Mouse (Mus musculus) CD4-positive, CD25-positive, alpha-beta regulatory T cell, adult 4 months (primary cell): ENCODE measurements at regions not wholly inside any gene's neighbourhood (a gene's known extent, or its start where the extent isn't known, plus 50 kb on each side); places are given as distances from the start of the nearest gene placed in this dataset.

Experiments used
- ATAC-seq: one replicate; pipeline ENCODE4 v1.8.0; 2017

DNA sequence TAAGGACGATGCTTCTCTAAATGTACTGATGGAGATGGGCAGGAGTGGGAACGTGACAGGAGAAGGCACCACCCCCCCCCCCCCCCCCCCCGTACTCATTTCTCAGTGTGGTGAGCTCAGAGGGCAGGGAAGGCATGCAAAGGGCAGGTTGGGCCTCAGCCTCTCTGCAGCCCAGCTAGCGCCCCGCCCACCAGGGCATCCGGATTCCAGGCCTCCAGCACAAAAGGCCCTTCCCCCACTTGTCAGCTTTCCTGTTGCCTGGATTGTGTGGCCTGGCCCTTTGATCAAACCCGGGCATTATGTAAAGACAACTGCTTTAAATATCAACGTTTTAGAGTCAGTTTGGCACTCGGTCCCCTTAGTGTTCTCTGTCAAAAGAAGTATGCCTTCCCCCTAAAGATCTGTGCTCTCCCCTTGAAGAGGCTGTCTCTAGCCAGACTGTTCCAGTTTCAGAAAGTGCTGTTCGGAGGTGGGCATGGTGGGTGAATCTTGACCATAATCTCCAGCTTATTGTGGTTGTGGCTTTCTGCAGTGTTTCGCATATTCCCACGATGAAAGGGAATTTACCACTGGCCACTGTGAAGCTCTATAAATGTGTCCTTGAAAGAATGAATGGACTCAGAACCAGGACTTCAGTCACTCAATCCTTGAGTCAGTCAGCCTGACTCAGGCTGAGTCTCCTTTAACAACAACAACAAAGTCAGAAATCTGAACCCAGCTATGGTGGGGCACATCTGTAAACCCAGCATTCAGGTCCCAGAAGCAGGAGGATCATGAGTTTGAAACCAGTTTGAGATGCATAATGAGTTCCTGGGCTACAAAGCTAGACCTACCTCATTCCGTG, 192.4 kb upstream of the Klf3 start:
- no peak for ATAC-seq

GRCm38 (mm10) chr5:64612017-64612416, 191.2 kb upstream of the Klf3 start:
- no peak for ATAC-seq

GRCm38 (mm10) chr5:64613696-64614095, 189.5 kb upstream of the Klf3 start:
- ATAC-seq = no peak

DNA sequence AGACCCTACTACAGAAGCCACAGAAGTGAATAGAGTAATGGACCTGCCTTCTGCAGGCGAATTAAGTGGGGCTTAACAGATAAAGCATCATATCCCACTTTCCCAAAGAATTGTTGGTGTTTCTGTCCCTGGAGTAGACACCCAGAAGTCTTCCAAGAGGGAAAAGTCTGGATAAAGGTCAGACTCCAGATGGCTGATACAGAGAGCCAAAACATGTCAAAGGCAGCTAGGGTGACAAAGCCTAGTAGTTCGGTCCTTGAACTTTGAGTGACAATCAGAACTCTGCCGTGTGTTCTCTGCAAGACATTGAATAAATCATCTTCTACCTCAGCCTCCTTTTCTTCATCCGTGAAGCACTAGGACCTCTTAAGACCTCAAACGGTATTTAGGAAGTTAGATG, 185.1 kb upstream of the Klf3 start:
- ATAC-seq = no peak

DNA sequence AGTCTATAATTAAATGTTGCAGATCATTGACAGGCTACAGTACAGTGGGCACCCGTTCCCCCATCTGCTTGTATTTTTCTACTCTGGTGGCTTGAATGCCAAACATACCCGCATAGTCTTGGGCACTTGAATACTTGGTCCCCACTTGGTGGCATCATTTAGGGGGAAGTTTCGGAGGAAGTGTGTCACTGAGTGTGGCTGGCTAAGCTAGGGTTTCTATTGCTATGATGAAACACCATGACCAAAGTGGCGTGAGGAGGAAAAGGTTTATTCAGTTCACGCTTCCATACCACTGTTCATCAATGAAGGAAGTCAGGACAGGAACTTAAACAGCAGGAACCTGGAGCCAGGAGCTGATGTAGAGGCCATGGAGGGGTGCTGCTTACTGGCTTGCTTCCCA, 183.4 kb upstream of the Klf3 start:
- ATAC-seq = no peak

DNA sequence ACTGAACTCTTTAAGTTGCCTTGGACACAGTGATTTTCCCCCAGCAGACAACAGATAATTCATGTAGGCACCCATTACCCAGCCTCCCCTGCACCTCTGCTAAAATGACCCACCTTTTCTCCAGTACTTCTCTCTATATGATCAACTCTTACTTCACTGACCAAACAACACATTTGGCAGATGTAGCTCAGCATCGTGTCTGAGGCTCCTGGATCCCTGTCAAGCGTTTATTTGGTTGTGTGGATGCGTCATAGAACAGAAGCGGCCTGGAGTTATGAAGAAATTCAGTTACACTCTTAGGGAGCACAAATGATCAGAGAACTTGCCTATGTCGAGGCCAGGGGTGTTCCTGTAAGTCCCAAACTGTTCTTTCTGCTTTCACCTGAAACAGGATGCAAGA, 182.5 kb upstream of the Klf3 start:
- no peak for ATAC-seq

- no peak for ATAC-seq
These were observed 181.8 kb upstream of the Klf3 start for GRCm38 (mm10) chr5:64621386-64621785.

GRCm38 (mm10) chr5:64623653-64624052, 179.5 kb upstream of the Klf3 start:
- no peak for ATAC-seq

DNA sequence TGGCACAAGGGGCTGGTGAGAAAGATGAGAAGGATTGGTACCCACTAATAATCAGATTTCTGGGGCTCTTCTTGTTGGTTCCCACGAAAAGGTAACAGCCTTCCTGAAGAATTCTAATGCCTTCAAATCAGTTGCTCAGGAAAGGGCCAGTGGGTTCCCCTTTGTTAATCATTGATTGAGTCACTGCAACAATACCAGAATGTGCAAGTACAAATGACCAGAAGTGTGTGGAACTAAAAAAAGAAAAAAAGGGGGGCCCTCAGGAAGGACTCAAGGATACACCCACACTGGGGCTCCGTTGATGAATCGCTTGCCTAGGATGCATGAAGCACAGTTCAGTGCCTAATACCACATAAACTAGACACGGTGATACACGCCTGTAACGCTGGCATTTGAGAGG, 179.0 kb upstream of the Klf3 start:
- no peak for ATAC-seq

- peak; percentile 94 for ATAC-seq
These were observed 177.8 kb upstream of the Klf3 start for GRCm38 (mm10) chr5:64625421-64625820.

DNA sequence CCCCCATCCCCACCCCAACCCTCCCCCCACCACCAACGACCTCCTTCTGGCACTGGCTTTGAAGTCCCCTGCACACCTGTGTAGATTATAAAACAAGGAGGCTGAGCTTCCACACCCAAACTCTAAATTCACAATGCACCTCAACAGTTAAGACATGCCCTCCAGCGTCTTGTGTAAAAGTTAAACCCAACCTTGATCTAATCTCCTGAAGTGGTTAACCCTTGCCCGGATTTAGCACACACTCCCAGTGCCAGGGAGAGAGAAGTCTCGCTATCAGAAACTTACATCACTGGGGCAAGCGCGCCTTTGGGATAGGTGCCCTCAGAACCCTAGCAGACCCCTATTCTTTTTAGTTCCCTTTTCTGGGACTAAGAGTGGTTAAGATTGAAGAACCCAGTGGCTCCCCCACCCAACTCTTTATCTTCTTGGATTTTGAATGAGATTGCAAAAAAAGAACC, 177.3 kb upstream of the Klf3 start:
- peak; percentile 30 for ATAC-seq

- ATAC-seq = peak; percentile 49
These were observed 176.8 kb upstream of the Klf3 start for GRCm38 (mm10) chr5:64626351-64626750.

GRCm38 (mm10) chr5:64630582-64630981, 172.6 kb upstream of the Klf3 start:
- ATAC-seq = no peak

- no peak for ATAC-seq
These were observed 171.0 kb upstream of the Klf3 start for GRCm38 (mm10) chr5:64632171-64632570.

GRCm38 (mm10) chr5:64634008-64634407, 169.2 kb upstream of the Klf3 start:
- ATAC-seq = no peak

- no peak for ATAC-seq
These were observed 168.5 kb upstream of the Klf3 start for GRCm38 (mm10) chr5:64634721-64635120.

GRCm38 (mm10) chr5:64636301-64636700, 166.9 kb upstream of the Klf3 start:
- no peak for ATAC-seq

- ATAC-seq = no peak
These were observed 159.6 kb upstream of the Klf3 start for GRCm38 (mm10) chr5:64643584-64643983.

GRCm38 (mm10) chr5:64647417-64648125, 155.6 kb upstream of the Klf3 start:
- ATAC-seq = no peak

DNA sequence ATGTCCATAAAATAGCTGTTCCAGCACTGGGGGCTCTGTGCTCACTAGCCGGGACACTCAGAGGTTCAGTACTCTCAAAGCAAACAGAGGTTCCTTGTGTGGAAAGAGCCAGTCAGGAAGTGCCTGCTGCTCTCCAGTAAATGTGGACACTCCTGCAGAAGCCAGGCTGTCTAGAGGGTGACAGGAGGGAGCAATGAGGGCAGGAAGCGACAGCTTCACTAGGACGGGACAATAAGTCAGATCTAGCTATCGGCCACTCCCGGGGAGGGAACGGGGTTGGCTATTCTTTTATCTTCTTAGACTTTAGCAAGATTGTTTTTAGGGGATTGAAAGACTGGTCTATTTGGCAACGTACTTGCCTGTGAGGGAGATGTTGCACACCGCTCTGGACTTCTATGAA, 154.7 kb upstream of the Klf3 start:
- ATAC-seq = no peak

DNA sequence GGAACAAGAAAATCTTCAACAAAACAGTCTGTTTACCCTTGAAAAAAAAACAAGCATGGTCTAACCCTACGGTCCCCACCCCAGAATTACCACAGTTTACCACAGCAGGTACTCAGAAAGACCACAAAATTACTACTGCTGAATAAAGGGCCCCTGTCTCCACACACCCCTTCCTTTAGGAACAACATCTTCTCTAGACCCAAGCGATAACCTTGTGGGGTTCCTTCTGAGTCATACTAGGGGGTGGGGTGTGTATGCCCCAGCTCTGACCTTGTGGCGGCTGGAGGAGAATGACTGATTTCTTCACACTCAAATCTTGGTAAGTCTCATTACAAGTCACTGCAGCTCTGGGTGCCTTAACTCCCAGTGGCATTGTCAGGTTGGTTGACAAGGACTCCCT, 151.8 kb upstream of the Klf3 start:
- peak; percentile 90 for ATAC-seq

DNA sequence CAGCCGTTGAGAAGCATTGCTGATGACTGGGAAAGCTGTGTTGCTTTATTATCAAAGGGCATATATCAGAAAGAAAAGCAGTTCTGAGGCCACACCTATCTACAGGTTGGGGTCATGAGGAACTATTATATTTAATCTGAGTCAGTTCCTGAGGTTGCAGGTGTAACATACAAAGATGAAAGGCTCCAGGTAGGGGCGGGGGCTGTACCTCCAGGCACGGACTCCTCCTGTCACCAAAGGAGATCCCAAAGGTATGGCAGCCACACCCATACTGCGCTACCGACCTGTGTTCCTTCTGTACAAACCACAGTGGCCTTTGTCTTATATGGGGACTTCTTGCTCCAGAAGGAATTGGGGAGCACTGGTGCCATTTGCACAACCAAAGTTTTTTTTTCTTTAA, 149.4 kb upstream of the Klf3 start:
- ATAC-seq = no peak

DNA sequence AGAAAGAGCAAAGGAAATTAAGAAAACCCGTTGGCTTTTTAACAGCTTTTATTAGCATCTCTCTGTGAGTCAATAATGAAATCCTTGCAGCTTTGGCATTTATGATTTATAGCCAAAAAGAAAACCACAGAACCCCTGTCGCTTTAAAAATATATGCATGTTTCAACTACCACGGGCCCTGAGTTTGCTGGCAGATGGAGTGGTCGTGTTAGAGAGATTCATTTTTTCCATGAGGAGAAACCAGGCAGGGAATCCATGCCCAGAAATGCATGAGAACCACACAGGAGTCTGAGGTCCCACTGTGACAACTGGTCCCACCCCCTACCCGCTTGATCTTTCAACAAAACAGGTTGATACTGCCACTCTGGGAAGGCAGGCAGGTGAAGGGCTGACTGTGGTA, 147.9 kb upstream of the Klf3 start:
- no peak for ATAC-seq

DNA sequence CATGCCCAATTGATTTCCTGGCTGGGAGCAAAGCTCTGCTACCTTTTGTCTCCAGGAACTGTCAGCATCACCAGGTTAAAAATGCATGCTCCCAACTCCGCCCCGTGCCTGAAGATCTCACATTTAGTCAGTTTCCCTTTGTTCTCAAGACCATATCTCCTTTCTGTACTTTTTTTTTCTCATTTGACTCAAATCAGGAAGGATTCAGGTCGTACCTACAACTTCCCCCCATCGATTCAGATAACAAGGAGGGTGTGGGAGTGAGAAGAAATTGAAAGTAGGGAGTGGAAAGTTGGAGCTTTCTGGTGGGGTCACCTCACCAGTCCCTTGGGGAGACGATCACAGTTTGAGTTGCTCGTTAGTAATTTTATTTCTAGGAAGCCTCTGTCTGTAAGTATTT, 141.2 kb upstream of the Klf3 start:
- peak; percentile 56 for ATAC-seq
